Mouse (Mus musculus): ENCODE measurements around the gene Gpr45.
A peak's percentile ranks its signal among the peaks of the same experiment; 100 is the strongest.

The Gpr45 gene

DNA sequence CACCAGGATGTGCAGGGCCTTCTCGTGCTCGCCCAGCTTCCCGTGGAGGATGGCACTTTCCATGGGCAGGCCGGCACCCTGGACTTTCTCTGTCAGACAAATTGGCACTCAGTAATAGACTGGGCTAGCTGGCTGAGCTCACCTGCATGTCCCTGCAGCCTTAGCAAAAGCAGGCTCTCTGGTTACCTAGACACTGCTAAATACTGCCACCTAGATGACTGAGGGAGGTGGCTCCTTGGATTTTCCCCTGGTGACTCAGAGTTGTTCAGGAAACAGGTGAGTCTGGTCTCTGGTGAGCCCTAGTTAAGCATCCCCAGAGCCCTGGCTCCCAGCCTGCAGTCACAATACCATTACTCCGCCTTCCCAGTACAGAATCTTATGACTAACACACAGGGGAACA, 99.2 kb downstream of the Gpr45 start:
- DNase-seq: no peak

DNA sequence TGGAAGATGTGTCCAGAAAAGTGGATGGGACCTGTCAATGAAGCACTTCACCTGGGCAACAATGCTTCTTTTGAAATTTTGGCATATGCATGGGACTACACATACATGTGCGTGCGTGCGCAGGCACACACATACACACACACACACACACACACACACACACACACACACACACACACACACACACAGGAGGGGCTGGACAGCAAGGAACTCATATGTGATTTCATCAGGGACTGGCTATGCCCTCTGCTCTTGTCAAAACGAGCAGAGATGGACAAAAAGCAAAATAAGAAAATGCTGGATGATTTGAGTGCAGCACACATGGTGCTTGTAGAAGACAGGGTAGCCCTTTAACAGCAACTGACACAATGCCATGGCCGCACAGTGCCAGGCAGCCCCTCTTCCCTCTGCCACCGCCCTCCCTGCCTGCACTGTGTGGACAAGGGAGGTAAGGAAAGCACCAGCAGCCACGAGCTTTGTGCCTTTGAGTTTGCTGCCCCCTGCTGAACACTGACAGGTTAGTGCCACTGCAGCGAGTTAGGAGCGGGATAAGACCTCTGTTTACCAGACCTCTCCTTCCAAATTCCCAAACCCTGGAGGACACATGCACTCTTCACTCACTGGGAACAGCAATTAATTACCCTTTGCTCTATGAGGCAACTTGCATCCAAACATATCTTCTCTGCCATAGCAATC, 113.1 kb downstream of the Gpr45 start:
- DNase-seq: peak; percentile 38

DNA sequence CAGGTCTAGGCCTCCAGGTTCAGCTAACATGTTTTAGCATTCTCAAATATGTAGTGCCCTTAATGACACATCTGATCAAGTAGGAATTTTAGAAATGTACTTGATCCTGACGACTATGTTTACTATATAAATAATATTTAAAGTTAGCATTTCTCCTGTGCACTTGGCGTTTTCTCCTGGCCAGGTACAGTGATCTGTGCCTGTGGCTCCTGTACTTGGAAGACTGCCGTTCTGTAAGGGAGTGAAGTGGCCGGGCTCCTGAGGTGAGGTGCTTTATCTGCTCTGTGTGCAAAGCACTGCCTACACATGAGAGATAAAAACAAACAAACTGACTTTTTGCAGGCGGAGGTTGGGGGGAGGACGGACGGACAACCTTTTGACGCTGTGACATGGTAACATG, 113.9 kb downstream of the Gpr45 start:
- no peak for DNase-seq

DNA sequence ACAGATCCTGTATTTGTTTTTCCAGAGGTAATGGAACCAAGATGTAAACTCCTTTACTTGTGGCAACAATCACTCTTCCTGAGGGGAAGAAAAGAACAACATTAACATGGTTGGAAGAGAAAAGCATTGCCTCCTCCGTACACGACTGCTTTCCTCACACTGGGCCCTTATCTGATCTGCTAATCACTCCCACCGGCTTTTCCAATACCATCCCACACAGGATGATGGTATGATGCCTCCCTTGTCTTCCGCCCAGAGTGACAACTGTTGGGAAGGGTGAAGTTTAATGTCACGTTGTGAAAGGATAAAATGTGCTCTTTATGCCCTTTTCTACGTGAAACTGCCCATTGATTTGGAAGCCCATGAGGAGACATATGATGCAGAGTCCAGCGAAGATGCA, 114.9 kb downstream of the Gpr45 start:
- DNase-seq: no peak

DNA sequence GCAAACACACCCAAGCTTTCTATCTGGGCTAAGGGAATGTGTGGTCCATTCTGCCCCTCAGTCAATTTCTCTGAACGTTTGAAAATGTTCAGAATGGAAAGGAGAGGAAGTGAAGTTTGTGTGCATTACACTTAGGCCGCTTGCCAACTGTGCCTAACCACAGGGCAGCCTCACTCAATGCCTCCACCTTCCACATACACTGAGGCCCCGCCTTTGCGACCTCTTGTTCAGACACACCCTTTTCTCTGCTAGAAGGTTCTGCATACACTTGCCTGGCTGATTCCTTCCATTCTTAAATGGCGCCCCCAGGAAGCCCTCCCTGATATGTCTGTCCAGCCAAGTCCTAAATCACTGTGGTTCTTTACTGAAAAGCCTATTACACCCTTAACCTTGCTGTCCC, 118.1 kb downstream of the Gpr45 start:
- DNase-seq: no peak

DNA sequence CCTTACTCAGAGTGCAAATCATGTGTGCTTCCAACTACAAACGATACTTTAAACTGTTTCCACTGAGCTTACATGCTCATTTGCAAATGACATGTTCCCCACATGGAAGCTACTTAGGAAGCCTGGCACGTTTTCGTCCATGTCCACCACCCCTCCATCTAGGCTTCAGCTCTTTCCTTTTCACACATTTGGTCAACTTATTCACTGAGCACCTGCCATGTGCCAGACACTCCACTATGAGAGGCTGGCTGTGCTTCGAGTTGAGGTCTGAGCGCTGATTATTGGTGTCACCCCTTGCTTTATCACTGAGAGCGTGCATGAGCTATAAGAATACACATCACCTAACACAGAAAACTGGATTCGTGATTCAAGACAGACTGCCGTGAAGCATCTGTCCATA, 119.4 kb downstream of the Gpr45 start:
- DNase-seq: no peak

DNA sequence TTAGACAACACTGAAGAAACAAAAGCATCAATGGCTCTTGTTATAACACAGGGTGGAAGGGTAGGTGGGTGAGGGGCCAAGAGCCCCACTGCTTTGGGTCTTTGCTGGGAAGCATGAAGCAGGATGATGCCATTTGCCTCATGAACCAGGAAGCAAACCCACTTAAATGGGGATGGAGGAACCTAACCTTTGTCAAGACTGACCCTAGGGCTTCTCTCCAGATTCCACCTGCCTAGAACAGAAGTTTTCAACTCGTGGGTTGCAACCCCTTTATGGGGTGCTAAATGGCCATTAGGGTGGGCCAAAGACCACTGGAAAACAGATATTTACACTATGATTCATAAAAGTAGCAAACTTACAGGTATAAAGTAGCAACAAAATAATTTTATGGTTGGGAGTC, 119.9 kb downstream of the Gpr45 start:
- DNase-seq: no peak

DNA sequence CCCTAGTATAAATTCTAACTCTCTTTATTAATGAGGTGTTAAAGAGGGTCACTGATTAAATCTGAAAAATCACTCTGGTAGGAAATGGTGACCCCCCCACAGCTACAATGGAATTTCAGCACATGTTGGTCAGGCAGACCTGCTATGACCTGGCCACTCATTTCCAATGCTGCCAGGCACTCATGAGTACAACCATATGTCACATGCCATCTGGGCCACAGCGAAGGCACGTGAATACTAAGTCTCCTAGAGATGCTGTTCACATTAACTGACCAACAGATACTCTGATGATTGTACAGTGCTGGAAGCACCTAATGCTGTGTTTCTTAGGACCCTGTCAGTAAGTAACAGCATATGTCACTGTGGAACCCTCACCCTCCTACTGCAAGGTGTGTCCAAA, 122.1 kb downstream of the Gpr45 start:
- peak; percentile 73 for DNase-seq

DNA sequence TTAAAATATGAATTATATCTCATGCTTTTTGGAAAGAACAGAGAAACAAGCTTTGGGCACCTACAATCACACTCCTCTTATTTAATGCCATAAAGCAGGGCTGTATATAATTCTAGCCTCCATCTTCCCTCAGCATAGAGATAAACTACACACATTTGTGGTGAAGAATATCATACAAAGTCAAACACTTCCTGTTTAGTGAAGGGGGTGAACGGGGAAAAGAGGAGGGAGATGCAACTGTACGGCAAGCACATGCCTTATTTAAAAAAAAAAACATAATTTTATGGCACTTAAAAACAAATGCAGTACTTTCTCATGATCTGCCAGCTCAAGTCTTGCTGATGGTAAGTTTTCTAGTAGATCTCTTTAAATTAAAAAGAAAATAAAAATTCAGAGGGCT, 125.5 kb downstream of the Gpr45 start:
- no peak for DNase-seq

DNA sequence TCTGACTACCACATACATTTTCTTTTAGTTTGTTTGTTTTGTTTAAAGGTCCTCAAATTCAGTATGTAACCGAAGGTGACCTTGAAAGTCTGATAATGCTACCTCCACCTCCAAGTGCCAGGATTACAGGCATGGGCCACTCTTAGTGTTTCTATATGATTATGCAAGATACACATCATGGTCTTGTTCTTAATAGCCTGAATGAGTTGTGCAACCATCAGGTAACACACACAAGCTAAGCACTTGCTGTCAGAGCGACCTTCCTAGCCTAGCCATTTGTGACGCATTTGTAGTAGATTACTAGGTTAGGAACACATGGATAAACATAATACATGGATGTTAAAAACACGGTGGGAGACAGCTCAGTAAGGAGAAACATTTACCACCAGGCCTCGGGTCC, 130.3 kb downstream of the Gpr45 start:
- no peak for DNase-seq
